Mouse (Mus musculus) CH12.LX (cell line): ENCODE measurements around the gene Cldn18. TPM values are rescaled to one million over a fixed set of nuclear protein-coding genes. Genes with fewer than 3 reads are reported as not detected.

Source experiments
- DNase-seq: peaks from one replicate; pipeline ENCODE4 v3.0.0-alpha.2; 2013; ENCODE audit errors: extremely low read depth
- H3K27ac ChIP-seq: 2 replicates; pipeline ENCODE4 v1.5.1; 2012; ENCODE audit warnings: low read depth, mild to moderate bottlenecking, control low read depth, moderate library complexity; ENCODE audit not compliant: insufficient read depth
- H3K27me3 ChIP-seq: replicated peaks from 2 replicates; pipeline ENCODE3; 2012; ENCODE audit warnings: inconsistent platforms
- H3K36me3 ChIP-seq, 2 experiments: replicated peaks in 1 of 2; 2 replicates each; pipeline versions ENCODE3 to v1.6.1; 2012; ENCODE audit warnings: inconsistent platforms in 1 of 2, low read length in 1 of 2, mild to moderate bottlenecking in 1 of 2, mixed read lengths in 1 of 2, moderate library complexity in 1 of 2; ENCODE audit not compliant: control insufficient read depth in 1 of 2, insufficient read depth in 1 of 2
- H3K4me1 ChIP-seq, 2 experiments: 2 replicates each; pipeline ENCODE4 v1.6.1; 2012; ENCODE audit warnings: inconsistent platforms in 1 of 2, moderate library complexity in 1 of 2; ENCODE audit not compliant: insufficient read depth in 2 of 2, control insufficient read depth in 1 of 2
- H3K4me2 ChIP-seq: 2 replicates; pipeline ENCODE4 v1.6.1; 2012; ENCODE audit warnings: low read depth, mild to moderate bottlenecking, control low read depth; ENCODE audit not compliant: poor library complexity, insufficient read depth, severe bottlenecking
- H3K4me3 ChIP-seq, 3 experiments: fragments of 150-350 bp in 1 of 3; sonication (generic) in 1 of 3; replicated peaks in 1 of 3; 2 replicates each; pipeline versions ENCODE3 to v1.5.1; 2011 to 2012; ENCODE audit warnings: low read depth in 2 of 3, low read length in 2 of 3, mild to moderate bottlenecking in 2 of 3, moderate library complexity in 2 of 3, control low read depth in 1 of 3, improper control_type of control experiment in 1 of 3, inconsistent platforms in 1 of 3, mixed read lengths in 1 of 3; ENCODE audit not compliant: poor library complexity in 1 of 3
- H3K79me2 ChIP-seq: replicated peaks from 2 replicates; pipeline ENCODE4 v1.6.1; 2012; ENCODE audit warnings: mild to moderate bottlenecking, moderate library complexity; ENCODE audit not compliant: control insufficient read depth, poor library complexity, insufficient read depth, severe bottlenecking; ENCODE audit errors: extremely low read depth
- H3K9ac ChIP-seq: 2 replicates; pipeline ENCODE4 v1.6.1; 2012; ENCODE audit warnings: low read depth, mild to moderate bottlenecking, control low read depth, moderate library complexity; ENCODE audit not compliant: insufficient read depth
- H3K9me3 ChIP-seq: replicated peaks from 2 replicates; pipeline ENCODE3; 2012; ENCODE audit warnings: low read length, inconsistent platforms, mixed read lengths
- BHLHE40 ChIP-seq: IDR thresholded peaks from 2 replicates; pipeline ENCODE4 v1.6.1; 2011; ENCODE audit warnings: mild to moderate bottlenecking, low read depth, low read length, improper control_type of control experiment
- CHD1 ChIP-seq: IDR thresholded peaks from 2 replicates; pipeline ENCODE4 v1.6.1; 2012; ENCODE audit warnings: low read depth, low read length, improper control_type of control experiment, inconsistent platforms
- E2F4 ChIP-seq: IDR thresholded peaks from 2 replicates; pipeline ENCODE4 v1.6.1; 2011; ENCODE audit warnings: low read depth, low read length, improper control_type of control experiment; ENCODE audit not compliant: insufficient replicate concordance
- EP300 ChIP-seq: IDR thresholded peaks from 2 replicates; pipeline ENCODE4 v1.6.1; 2011; ENCODE audit warnings: low read length, improper control_type of control experiment
- ETS1 ChIP-seq: conservative IDR thresholded peaks from 2 replicates; pipeline ENCODE4 v1.6.1; 2012; ENCODE audit warnings: low read depth, mild to moderate bottlenecking, inconsistent platforms, low read length, improper control_type of control experiment, moderate library complexity
- GABPA ChIP-seq: IDR thresholded peaks from 2 replicates; pipeline ENCODE4 v1.6.1; 2012; ENCODE audit warnings: low read depth, low read length, improper control_type of control experiment, inconsistent platforms; ENCODE audit not compliant: insufficient replicate concordance
- HCFC1 ChIP-seq: IDR thresholded peaks from 2 replicates; pipeline ENCODE4 v1.6.1; 2012; ENCODE audit warnings: low read depth, mild to moderate bottlenecking, inconsistent platforms, low read length, improper control_type of control experiment
- IRF4 ChIP-seq: IDR thresholded peaks from 2 replicates; pipeline ENCODE4 v1.6.1; 2014; ENCODE audit warnings: low read depth, mild to moderate bottlenecking, inconsistent platforms, low read length, improper control_type of control experiment
- JUN ChIP-seq: IDR thresholded peaks from 2 replicates; pipeline ENCODE4 v1.6.1; 2011; ENCODE audit warnings: low read depth, mild to moderate bottlenecking, low read length, improper control_type of control experiment, moderate library complexity; ENCODE audit not compliant: insufficient read depth
- KAT2A ChIP-seq: IDR thresholded peaks from 2 replicates; pipeline ENCODE4 v1.6.1; 2012; ENCODE audit warnings: low read length, improper control_type of control experiment, inconsistent platforms; ENCODE audit not compliant: insufficient replicate concordance
- MAFK ChIP-seq: IDR thresholded peaks from 2 replicates; pipeline ENCODE4 v1.6.1; 2011; ENCODE audit warnings: low read length, improper control_type of control experiment; ENCODE audit not compliant: insufficient replicate concordance
- MAX ChIP-seq: IDR thresholded peaks from 2 replicates; pipeline ENCODE4 v1.6.1; 2011; ENCODE audit warnings: low read length, improper control_type of control experiment
- MAZ ChIP-seq: IDR thresholded peaks from 2 replicates; pipeline ENCODE4 v1.6.1; 2012; ENCODE audit warnings: low read depth, mild to moderate bottlenecking, inconsistent platforms, low read length, improper control_type of control experiment, moderate library complexity
- MEF2A ChIP-seq: IDR thresholded peaks from 2 replicates; pipeline ENCODE4 v1.6.1; 2014; ENCODE audit warnings: low read depth, mild to moderate bottlenecking, inconsistent platforms, low read length, improper control_type of control experiment, borderline replicate concordance
- MYC ChIP-seq: IDR thresholded peaks from 2 replicates; pipeline ENCODE4 v1.6.1; 2011; ENCODE audit warnings: low read depth, mild to moderate bottlenecking, improper control_type of control experiment, low read length
- NRF1 ChIP-seq: IDR thresholded peaks from 2 replicates; pipeline ENCODE4 v1.6.1; 2014; ENCODE audit warnings: low read depth, mild to moderate bottlenecking, inconsistent platforms, low read length, improper control_type of control experiment, moderate library complexity
- POLR2A ChIP-seq: IDR thresholded peaks from 2 replicates; pipeline ENCODE4 v1.6.1; 2011; ENCODE audit warnings: low read depth, mild to moderate bottlenecking, improper control_type of control experiment, low read length
- RCOR1 ChIP-seq: conservative IDR thresholded peaks from 2 replicates; pipeline ENCODE4 v1.6.1; 2012; ENCODE audit warnings: low read depth, mild to moderate bottlenecking, inconsistent platforms, low read length, improper control_type of control experiment
- SIN3A ChIP-seq: IDR thresholded peaks from 2 replicates; pipeline ENCODE4 v1.6.1; 2012; ENCODE audit warnings: low read length, improper control_type of control experiment, inconsistent platforms
- TBP ChIP-seq: conservative IDR thresholded peaks from 2 replicates; pipeline ENCODE4 v1.6.1; 2011; ENCODE audit warnings: low read depth, low read length, improper control_type of control experiment
- TCF12 ChIP-seq: IDR thresholded peaks from 2 replicates; pipeline ENCODE4 v1.6.1; 2014; ENCODE audit warnings: low read depth, mild to moderate bottlenecking, inconsistent platforms, low read length, improper control_type of control experiment
- UBTF ChIP-seq: IDR thresholded peaks from 2 replicates; pipeline ENCODE4 v1.6.1; 2012; ENCODE audit warnings: low read depth, mild to moderate bottlenecking, inconsistent platforms, low read length, improper control_type of control experiment, moderate library complexity
- USF1 ChIP-seq: IDR thresholded peaks from 2 replicates; pipeline ENCODE4 v1.6.1; 2014; ENCODE audit warnings: low read depth, mild to moderate bottlenecking, inconsistent platforms, low read length, improper control_type of control experiment
- USF2 ChIP-seq: conservative IDR thresholded peaks from 2 replicates; pipeline ENCODE4 v1.6.1; 2011; ENCODE audit warnings: low read depth, low read length, improper control_type of control experiment
- ZKSCAN1 ChIP-seq: IDR thresholded peaks from 2 replicates; pipeline ENCODE4 v1.6.1; 2012; ENCODE audit warnings: low read depth, inconsistent platforms, low read length, improper control_type of control experiment, borderline replicate concordance
- ZNF384 ChIP-seq: IDR thresholded peaks from 2 replicates; pipeline ENCODE4 v1.6.1; 2012; ENCODE audit warnings: low read depth, low read length, improper control_type of control experiment, inconsistent platforms
- dilution Hi-C: fragments of 300-500 bp; cut with MboI; formaldehyde crosslinking; loops from 2 replicates; pipeline ENCODE4 v1.14.3; 2020; ENCODE audit warnings: low sequenced_read_pairs; ENCODE audit not compliant: extremely low pct_unique_long_range_greater_than_20kb, extremely low pct_ligation_motif_present
- in situ Hi-C: fragments of 300-500 bp; cut with MboI; formaldehyde crosslinking; loops from 3 replicates; pipeline ENCODE4 v1.14.3; 2019; ENCODE audit warnings: low sequenced_read_pairs, low pct_ligation_motif_present, low pct_unique_long_range_greater_than_20kb, mixed read lengths
- polyA plus RNA-seq: library from polyadenylated mRNA; unstranded; fragments of >175 nt; gene quantifications from 2 replicates; pipeline ENCODE4 v1.2.1, GENCODE M21; 2012; ENCODE audit warnings: low read depth; ENCODE audit not compliant: insufficient read length
- total RNA-seq, 2 experiments: library from RNA; depleted of rRNA; stranded (reverse); fragments of 300-350 nt in 1 of 2; fragments of >200 nt in 1 of 2; gene quantifications; 2 replicates each; pipeline ENCODE4 v1.2.3; 2012 to 2014

The Cldn18 gene
- total and polyA plus RNA-seq, 3 experiments, result not detected

DNA sequence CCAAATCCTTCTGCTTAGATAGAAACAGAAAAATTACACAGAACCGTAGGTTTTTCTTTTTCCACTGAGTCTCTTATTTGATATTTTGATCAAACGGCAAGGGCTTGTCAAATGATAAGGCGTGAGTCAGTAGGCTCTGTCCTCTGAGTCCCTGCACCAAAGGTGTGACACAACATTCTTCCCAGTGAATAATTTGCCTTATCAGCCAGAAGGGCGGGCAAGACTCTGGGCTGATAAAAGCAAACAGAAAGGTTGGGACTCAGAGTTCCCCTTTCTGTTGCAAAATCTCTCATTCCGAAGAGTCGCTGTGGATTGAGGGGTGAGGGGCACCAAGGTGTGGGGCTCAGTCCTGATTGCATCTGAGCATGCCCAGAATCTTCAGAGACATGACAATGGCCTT lies 14.9 kb downstream of the Cldn18 start:
- Histone ChIP-seq H3K4me3 (no peak overlapping the region), H3K4me1 (no peaks in the 10 kb centered on the region), H3K9ac (no peak overlapping the region), H3K9me3 (peaks cover 7% of the 10 kb centered on the region), H3K27me3 (peaks cover 6% of the 10 kb centered on the region), H3K4me2 (no peak overlapping the region), H3K27ac (no peak overlapping the region), H3K36me3 (no peaks in the 10 kb centered on the region), H3K79me2 (no peaks in the 10 kb centered on the region)
- TF ChIP-seq MYC (no peak), MAFK (no peak), E2F4 (no peak), ZKSCAN1 (no peak), JUN (no peak), MAZ (no peak), GABPA (no peak), BHLHE40 (no peak), TBP (no peak), IRF4 (no peak), TCF12 (no peak), MAX (no peak), SIN3A (no peak), RCOR1 (no peak), POLR2A (no peak), ETS1 (no peak), HCFC1 (no peak), CHD1 (no peak), KAT2A (no peak), ZNF384 (no peak)
- in situ Hi-C loops, result no loop called here
- no peak for DNase-seq
- dilution Hi-C loops, result no loop called here

DNA sequence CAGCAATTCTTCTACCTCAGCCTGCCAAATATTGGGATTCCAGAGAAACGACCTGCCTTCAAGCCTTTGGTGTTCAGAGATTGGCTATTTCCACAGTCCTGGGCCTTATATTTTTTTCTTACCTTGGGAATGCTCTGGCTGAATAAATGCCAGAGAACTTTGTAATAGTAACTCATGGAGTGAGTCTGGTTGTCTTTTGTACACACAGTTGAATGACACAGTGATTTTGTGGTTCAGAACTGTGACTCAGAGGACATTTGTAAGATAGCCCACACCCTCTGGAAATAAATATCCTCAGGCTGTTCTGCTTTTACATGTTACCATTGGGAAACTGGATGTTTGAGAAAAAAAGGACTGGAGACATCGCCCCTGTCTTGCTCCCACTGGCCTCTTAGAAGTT lies 15.9 kb downstream of the Cldn18 start:
- Histone ChIP-seq H3K36me3 (no peaks in the 10 kb centered on the region), H3K4me1 (no peaks in the 10 kb centered on the region), H3K4me3 (no peak overlapping the region), H3K4me2 (no peak overlapping the region), H3K79me2 (no peaks in the 10 kb centered on the region), H3K9me3 (peaks cover 8% of the 10 kb centered on the region), H3K9ac (no peak overlapping the region), H3K27me3 (peaks cover 6% of the 10 kb centered on the region), H3K27ac (no peak overlapping the region)
- TF ChIP-seq USF2, result no peak
- no peak for TF ChIP-seq EP300
- TF ChIP-seq UBTF, result no peak
- TF ChIP-seq ZKSCAN1, result no peak
- TF ChIP-seq NRF1, result no peak
- no peak for TF ChIP-seq POLR2A
- no peak for TF ChIP-seq TBP
- no peak for TF ChIP-seq MEF2A
- TF ChIP-seq USF1, result no peak
- TF ChIP-seq KAT2A, result no peak
- TF ChIP-seq MAX, result no peak
- no peak for TF ChIP-seq TCF12
- TF ChIP-seq GABPA, result no peak
- TF ChIP-seq ETS1, result no peak
- TF ChIP-seq ZNF384, result no peak
- TF ChIP-seq JUN, result no peak
- no peak for TF ChIP-seq MAZ
- in situ Hi-C loops, result no loop called here
- DNase-seq, result no peak
- dilution Hi-C loops, result no loop called here
